Mouse (Mus musculus) right cerebral cortex, postnatal 4 days (tissue): Measurements from ENCODE around the gene Gmeb1.

Source experiments
- DNase-seq: peaks from one replicate; pipeline ENCODE4 v3.0.0-alpha.2; 2022

The Gmeb1 gene

DNA sequence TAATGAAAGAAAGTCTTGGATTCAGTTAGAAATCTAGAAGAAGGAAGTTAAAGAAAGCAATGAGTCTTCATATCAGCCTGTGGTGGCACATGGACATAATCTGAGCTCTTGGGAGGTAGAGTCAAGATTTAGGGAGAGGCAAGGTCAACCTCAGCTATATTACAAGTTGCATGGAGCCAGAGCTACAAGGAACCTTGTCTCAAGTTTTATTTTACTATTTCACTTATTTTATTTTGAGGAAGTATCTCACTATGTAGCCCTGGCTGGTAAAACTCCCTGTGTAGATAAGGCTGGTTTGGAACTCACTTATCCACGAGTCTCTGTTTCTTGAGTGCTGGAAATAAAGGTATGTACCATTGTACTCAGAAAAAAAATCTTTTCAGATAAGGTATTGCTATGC is 44.8 kb downstream of the Gmeb1 start:
- DNase-seq = no peak

DNA sequence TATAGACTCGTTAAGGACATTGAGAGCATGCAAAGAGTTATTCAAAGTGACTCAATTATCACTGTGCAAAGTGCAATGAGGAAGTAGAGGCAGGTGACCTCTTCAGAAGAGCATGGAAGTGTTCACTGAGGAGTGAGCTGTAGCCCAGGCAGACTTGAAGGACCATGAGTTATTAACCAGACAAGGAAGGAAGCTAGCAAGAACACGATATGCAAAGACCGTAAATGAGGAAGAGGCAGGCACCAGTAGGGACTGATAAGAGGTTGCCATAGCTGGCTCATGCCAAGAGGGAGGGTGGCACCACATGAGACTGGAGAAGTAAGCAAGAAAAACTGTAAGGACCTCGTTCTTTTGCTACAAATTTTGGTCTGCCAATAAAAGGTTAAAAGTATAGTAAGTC is 46.6 kb downstream of the Gmeb1 start:
- no peak for DNase-seq

GRCm38 (mm10) chr4:132211953-132212734 is 49.3 kb downstream of the Gmeb1 start, which contains the start of gene Ythdf2:
Ythdf2 (minus strand) TSS chr4:132212303.
- peak; percentile 99 for DNase-seq

- peak; percentile 33 for DNase-seq
These were observed 50.1 kb downstream of the Gmeb1 start for GRCm38 (mm10) chr4:132211091-132211942.

DNA sequence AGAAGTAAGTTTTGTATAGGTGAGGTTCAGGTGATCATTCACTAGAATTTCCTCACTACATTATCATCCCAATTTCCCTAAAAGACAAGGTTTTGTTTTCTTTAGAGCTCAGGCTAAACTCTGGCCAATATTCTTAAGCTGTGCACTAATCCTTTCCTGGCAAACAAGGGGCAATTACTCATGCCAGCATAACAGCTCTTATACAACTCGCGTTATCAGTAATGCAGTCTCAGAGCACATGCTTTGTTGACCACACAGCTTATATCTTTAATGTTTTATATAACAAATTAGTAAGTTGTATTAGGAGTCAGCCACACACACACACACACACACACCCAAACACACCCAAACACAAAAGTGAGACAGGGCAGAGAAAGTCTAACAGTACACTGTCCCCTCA is 51.1 kb downstream of the Gmeb1 start:
- DNase-seq = no peak

- no peak for DNase-seq
These were observed 52.1 kb downstream of the Gmeb1 start for GRCm38 (mm10) chr4:132209299-132209698.

DNA sequence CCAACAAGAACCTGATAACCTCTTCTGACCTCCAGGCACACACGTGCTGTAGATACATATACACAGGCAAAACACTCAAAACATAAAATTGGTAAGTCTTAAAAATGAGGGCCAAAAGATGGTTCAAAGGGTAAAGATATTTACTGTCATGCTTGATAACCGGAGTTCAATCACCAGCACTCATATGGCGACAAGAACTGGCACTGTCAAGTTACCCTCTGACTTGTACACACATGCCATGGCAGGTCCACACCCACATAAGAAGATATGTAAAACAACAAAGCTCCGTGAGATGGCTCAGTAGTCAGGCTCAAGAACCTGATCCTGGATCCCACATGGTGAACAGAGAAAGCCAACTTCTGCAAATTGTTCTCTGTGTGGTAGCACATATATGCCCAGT is 54.1 kb downstream of the Gmeb1 start:
- no peak for DNase-seq

GRCm38 (mm10) chr4:132198771-132199170 is 62.6 kb downstream of the Gmeb1 start:
- no peak for DNase-seq

- DNase-seq = no peak
These were observed 63.1 kb downstream of the Gmeb1 start for GRCm38 (mm10) chr4:132198285-132198712.

DNA sequence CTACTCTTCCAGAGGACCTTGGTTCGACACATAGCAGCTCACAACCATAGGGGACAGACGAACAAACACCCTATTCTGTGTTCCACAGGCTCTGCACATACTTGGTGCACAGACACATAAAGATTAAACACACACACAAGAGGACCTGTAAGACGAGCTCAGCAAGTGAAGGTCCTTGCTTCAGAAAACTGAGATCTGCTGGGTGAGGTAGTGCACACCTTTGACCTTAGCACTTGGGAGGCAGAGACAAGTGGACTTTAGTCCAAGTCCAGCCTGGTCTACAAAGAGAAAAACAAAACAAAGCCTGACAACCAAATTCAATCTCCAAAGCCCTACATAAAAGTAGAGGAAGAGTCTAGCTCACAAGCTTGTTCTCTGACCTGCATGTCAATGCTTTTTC is 66.4 kb downstream of the Gmeb1 start:
- no peak for DNase-seq

- no peak for DNase-seq
These were observed 67.0 kb downstream of the Gmeb1 start for GRCm38 (mm10) chr4:132194373-132194772.

DNA sequence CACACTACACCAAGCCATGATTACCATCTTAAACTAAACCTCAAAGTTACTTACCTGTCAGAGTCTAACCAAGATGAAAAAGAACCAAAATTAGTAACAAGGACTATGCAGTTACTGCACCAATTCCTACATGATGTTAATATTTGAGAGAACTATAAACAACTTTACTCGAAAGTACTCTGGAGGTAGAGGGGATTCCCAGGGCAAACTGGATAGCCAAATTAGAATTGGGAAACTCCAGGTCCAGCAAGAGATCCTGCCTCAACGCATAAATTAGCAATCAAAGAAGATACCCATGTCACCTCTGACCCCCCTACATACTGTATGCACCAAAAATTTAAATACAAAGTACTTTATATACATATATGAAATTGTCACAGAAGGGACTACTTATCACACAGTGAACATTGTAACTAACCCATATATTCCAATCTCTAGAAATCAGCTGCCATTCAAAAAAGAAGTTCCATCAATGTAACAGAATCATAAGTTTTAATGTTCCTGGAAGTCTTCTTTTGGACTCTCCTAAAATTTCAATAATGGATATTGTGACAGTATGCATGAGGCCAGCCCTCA is 73.5 kb downstream of the Gmeb1 start:
- no peak for DNase-seq

DNA sequence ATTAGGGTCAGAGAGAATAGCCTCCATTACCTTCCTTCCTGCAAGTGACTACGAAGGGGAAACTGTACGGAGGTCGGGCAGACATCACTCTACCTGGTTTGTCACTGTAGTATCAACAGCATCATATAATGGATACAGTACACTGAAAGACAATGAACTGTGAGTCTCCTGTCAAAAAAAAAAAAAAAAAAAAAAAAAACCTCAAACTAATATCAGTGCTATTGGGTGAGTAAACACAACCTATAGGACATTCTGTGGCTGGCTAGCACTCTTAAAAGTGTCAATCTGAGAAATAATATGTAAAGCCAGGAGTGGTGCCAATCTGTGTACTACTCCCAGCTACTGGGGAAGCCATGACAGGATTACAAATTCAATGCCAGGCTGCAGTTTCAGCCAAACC is 78.2 kb downstream of the Gmeb1 start:
- DNase-seq = no peak

DNA sequence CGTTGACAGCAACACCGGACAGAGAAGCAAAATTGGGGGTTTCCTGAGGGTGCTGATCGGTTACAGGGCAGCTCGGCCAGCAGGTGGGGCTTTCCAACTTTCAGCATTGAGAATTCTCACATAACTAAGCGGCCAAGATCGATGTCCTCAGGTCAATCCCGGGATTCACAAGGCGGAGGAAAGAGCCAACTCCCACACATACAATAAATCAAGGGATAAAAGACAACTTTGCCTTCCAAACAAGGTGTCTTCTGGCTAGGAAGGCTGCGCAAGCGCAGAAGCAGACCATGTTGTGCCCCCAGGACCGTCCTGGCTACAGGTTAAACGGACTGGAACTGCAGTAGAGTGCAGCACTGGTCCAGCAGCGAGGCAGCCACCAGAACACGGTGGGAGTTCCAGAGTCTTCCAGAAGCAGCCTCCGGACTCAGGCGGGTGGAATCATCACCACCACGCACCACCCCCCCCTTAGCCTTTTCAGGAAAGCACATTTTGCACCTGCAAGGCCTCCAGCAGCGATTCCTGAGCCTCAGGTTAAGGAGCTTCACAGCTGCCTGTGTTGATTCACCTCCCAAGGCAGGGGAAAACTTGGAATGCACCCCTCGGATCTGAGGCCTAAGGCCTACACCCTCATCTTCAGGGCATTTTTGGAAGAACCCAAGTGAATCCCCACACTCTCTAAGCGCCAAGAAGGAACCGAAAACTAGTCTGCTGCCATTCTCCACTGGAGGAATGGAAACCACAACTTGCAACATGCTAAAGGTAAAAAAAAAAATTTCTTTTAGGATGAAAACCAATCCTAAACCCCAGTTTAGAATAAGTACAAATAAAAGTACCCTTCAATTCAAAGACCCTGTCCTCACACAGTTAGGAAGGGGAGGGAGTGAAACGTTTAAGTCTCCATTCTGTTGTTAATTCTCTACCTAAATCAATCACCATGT is 79.4 kb downstream of the Gmeb1 start:
- DNase-seq = no peak

- peak; percentile 71 for DNase-seq
These were observed 80.7 kb downstream of the Gmeb1 start for GRCm38 (mm10) chr4:132180710-132181109.

DNA sequence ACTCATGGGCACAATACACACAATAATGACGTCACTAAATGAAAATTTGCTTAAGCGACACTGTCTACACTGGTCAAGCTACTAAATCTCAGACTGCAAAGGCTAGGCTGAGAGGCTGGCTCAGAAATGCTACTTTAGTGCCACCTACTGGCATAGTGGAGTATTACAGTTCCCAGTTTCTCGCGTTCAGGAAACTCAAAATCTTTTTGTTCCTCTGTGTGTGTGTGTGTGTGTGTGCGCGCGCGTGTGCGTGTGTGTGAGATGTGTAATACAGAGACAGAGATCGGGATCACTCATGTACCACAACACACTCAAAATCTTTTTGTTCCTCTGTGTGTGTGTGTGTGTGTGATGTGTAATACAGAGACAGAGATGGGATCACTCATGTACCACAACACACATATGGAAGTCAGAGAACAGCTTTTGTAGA is 82.8 kb downstream of the Gmeb1 start:
- peak; percentile 66 for DNase-seq

GRCm38 (mm10) chr4:132176474-132176873 is 84.9 kb downstream of the Gmeb1 start:
- DNase-seq = no peak
